Mouse (Mus musculus): ENCODE results near the gene Slc39a13.
"Not testable (repeated sequence)": the region's sequence is repeated elsewhere in the genome, so short reads cannot be mapped to it uniquely, and the experiment has no call there.

Slc39a13 gene

GRCm38 (mm10) chr2:91027391-91028214 is 42.6 kb downstream of the Slc39a13 start:
- no peak for DNase-seq (ENCODE audit: low read depth, low spot score)

DNA sequence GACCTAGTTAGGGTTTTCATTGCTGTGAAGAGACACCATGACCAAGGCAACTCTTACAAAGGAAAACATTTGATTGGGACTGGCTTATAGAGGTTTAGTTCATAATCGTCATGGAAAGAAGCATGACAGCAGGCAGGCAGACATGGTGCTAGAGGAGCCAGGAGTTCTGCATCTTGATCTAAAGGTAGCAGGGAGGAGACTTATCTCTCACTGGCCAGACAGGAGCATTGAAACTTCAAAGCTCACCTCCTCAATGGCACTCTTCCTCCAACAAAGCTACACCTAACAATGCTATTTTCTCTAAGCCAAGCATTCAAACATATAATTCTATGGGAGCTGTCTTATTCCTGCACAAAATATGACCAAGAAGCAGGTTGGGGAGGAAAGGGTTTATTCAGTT is 43.7 kb downstream of the Slc39a13 start:
- no peak for DNase-seq (ENCODE audit: low read depth, low spot score)

GRCm38 (mm10) chr2:91025081-91025516 is 45.1 kb downstream of the Slc39a13 start:
- DNase-seq (ENCODE audit: low read depth, low spot score): no peak

- DNase-seq (ENCODE audit: low read depth, low spot score): no peak
Measured at GRCm38 (mm10) chr2:91023956-91024355, 46.3 kb downstream of the Slc39a13 start.

DNA sequence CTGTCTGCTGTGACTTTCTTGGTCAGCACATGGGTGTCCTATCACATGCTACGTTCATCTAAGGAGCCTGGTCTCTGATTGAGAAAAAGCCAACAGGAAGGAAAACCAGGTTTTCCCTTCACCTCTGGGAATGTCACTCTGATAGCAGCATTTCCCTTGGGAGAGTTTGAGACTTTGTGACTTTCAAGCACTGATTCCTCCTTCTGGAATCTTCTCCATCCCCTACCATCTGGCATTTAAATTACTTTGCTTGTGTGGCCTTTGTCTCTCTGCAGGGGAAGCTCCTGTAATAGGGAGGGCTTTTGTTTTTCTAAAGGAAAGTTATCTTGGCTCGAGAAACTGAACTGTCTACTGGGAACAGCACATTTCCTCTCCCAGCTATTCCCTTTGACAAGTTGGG is 47.1 kb downstream of the Slc39a13 start:
- DNase-seq (ENCODE audit: low read depth, low spot score): no peak

- not testable (repeated sequence) for DNase-seq (ENCODE audit: low read depth, low spot score)
Measured at GRCm38 (mm10) chr2:91022266-91022665, 48.0 kb downstream of the Slc39a13 start.

DNA sequence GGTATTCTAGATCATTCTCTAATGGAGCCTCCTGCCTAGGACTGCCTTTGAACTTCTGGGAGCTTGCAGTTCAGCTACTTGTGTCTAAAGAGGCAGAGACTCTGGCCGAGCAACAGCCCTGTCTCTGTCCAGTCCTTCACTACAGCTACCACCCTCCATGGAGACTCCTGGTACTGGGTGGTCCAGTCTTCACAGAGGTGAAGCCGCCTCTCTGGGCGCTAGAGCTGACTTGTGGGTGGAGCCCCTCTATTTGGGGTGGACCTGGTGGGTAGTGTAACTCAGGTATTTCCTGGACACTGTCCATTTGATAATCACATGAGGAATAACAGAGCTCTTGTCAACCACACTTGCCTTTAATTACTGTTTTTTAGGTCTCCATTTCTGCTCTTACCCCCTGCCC is 50.3 kb downstream of the Slc39a13 start:
- no peak for DNase-seq (ENCODE audit: low read depth, low spot score)

GRCm38 (mm10) chr2:91018061-91018788 is 52.0 kb downstream of the Slc39a13 start:
- DNase-seq (ENCODE audit: low read depth, low spot score): no peak

DNA sequence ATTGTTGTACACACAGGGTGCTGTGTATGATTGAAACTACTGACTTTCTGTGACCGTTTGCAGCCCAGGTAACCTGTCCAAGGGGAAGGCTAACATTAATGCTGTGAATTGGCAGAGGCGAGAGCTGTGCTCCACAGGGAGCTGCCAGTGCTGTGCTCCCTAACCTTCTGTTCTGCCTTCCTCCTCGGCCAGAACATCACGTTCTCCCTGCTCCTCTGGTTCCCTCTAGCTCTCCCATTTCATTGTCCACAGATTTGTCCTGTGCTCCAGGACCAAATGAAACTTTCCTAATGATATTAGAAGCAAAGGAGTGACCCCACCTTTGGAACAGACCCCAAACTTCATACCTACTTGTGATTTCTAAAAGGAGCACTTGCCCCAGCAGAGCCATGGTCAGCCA is 54.8 kb downstream of the Slc39a13 start:
- no peak for DNase-seq (ENCODE audit: low read depth, low spot score)

DNA sequence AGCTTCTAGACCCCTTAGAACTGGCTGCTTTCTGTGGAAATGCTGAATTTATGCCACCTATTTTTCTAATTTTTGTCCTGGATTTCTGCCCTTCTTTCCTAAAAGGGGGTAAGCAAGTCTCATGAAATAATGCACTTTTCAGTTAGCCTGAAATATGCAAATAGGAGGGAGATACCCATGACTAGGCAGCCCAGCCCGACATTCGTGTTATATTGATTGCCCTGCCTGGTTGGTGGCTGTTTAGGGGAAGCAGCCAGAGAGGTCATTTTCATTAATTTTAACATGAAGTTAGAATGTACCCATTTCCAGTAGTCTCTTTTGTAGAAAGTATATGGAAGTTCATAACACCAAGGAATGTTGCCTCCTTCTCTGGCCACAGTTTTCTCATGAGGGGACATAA is 56.3 kb downstream of the Slc39a13 start:
- no peak for DNase-seq (ENCODE audit: low read depth, low spot score)
